Mouse (Mus musculus): ENCODE measurements at regions not wholly inside any gene's neighbourhood (a gene's known extent, or its start where the extent isn't known, plus 50 kb on each side); places are given as distances from the start of the nearest gene placed in this dataset.

- Histone ChIP-seq H3K27me3 (ENCODE audit: control insufficient read depth, insufficient read depth, insufficient read length) (no peaks in the 10 kb centered on the region), H3K4me2 (ENCODE audit: low read depth) (no peak overlapping the region), H3ac (ENCODE audit: control insufficient read depth, insufficient read length) (no peak overlapping the region), H3K4me3 (no peak overlapping the region), H3K79me2 (ENCODE audit: control insufficient read depth, insufficient read depth) (no peaks in the 10 kb centered on the region), H3K36me3 (ENCODE audit: control insufficient read depth, insufficient read depth) (no peaks in the 10 kb centered on the region)
- no peak for TF ChIP-seq SRF (IDR thresholded peaks at IDR 0.05; ENCODE audit: control insufficient read depth, insufficient read length, low read depth)
- no peak for TF ChIP-seq POLR2A (IDR thresholded peaks at IDR 0.05; ENCODE audit: insufficient read length, low read depth)
- TF ChIP-seq MYOG (IDR thresholded peaks at IDR 0.05; ENCODE audit: control insufficient read depth in 1 of 3, insufficient read depth in 1 of 3, insufficient read length in 2 of 3, low read depth in 2 of 3): no peak
- no peak for TF ChIP-seq E2F4 (IDR thresholded peaks at IDR 0.05; ENCODE audit: insufficient read depth)
- no peak for TF ChIP-seq CEBPB (IDR thresholded peaks at IDR 0.05; ENCODE audit: insufficient read depth, poor library complexity, severe bottlenecking)
- TF ChIP-seq USF1 (IDR thresholded peaks at IDR 0.05; ENCODE audit: low read depth): no peak
- TF ChIP-seq MYOD1 (IDR thresholded peaks at IDR 0.05; ENCODE audit: control insufficient read depth in 1 of 3, insufficient read length in 2 of 3, low read depth in 2 of 3): no peak
- TF ChIP-seq MAX (IDR thresholded peaks at IDR 0.05; ENCODE audit: low read depth): no peak
- TF ChIP-seq REST (IDR thresholded peaks at IDR 0.05; ENCODE audit: insufficient read depth, insufficient read length): no peak
- no peak for TF ChIP-seq TCF12 (IDR thresholded peaks at IDR 0.05; ENCODE audit: insufficient read depth, poor library complexity, severe bottlenecking)
- no peak for TF ChIP-seq TCF3 (IDR thresholded peaks at IDR 0.05; ENCODE audit: insufficient read length, low read depth)
- no peak for TF ChIP-seq POLR2AphosphoS2 (IDR thresholded peaks at IDR 0.05; ENCODE audit: insufficient read length, low read depth)
Measured at GRCm38 (mm10) chr16:93014991-93015390, 189.0 kb upstream of the Runx1 start.

- Histone ChIP-seq H3K79me2 (ENCODE audit: control insufficient read depth, insufficient read depth) (no peaks in the 10 kb centered on the region), H3K4me2 (ENCODE audit: low read depth) (no peak overlapping the region), H3ac (ENCODE audit: control insufficient read depth, insufficient read length) (no peak overlapping the region), H3K27me3 (ENCODE audit: control insufficient read depth, insufficient read depth, insufficient read length) (no peaks in the 10 kb centered on the region), H3K4me3 (no peak overlapping the region), H3K36me3 (ENCODE audit: control insufficient read depth, insufficient read depth) (no peaks in the 10 kb centered on the region)
- no peak for TF ChIP-seq TCF12 (IDR thresholded peaks at IDR 0.05; ENCODE audit: insufficient read depth, poor library complexity, severe bottlenecking)
- no peak for TF ChIP-seq POLR2A (IDR thresholded peaks at IDR 0.05; ENCODE audit: insufficient read length, low read depth)
- no peak for TF ChIP-seq CEBPB (IDR thresholded peaks at IDR 0.05; ENCODE audit: insufficient read depth, poor library complexity, severe bottlenecking)
- no peak for TF ChIP-seq MAX (IDR thresholded peaks at IDR 0.05; ENCODE audit: low read depth)
- no peak for TF ChIP-seq E2F4 (IDR thresholded peaks at IDR 0.05; ENCODE audit: insufficient read depth)
- TF ChIP-seq MYOD1 (IDR thresholded peaks at IDR 0.05; ENCODE audit: control insufficient read depth in 1 of 3, insufficient read length in 2 of 3, low read depth in 2 of 3): no peak
- no peak for TF ChIP-seq USF1 (IDR thresholded peaks at IDR 0.05; ENCODE audit: low read depth)
- TF ChIP-seq TCF3 (IDR thresholded peaks at IDR 0.05; ENCODE audit: insufficient read length, low read depth): no peak
- TF ChIP-seq REST (IDR thresholded peaks at IDR 0.05; ENCODE audit: insufficient read depth, insufficient read length): no peak
- TF ChIP-seq POLR2AphosphoS2 (IDR thresholded peaks at IDR 0.05; ENCODE audit: insufficient read length, low read depth): no peak
- no peak for TF ChIP-seq MYOG (IDR thresholded peaks at IDR 0.05; ENCODE audit: control insufficient read depth in 1 of 3, insufficient read depth in 1 of 3, insufficient read length in 2 of 3, low read depth in 2 of 3)
- TF ChIP-seq SRF (IDR thresholded peaks at IDR 0.05; ENCODE audit: control insufficient read depth, insufficient read length, low read depth): no peak
Measured at GRCm38 (mm10) chr16:93013881-93014280, 187.9 kb upstream of the Runx1 start.

- H3K27me3 ChIP-seq (ENCODE audit: control insufficient read depth, insufficient read depth, insufficient read length): no peaks in the 10 kb centered on the region
Measured at GRCm38 (mm10) chr16:93013256-93013655, 187.3 kb upstream of the Runx1 start.

GRCm38 (mm10) chr16:93011474-93011873 lies 185.5 kb upstream of the Runx1 start:
- no peak overlapping the region for H3K4me3 ChIP-seq
- no peaks in the 10 kb centered on the region for H3K79me2 ChIP-seq (ENCODE audit: control insufficient read depth, insufficient read depth)
- H3K4me2 ChIP-seq (ENCODE audit: low read depth): no peak overlapping the region
- H3K36me3 ChIP-seq (ENCODE audit: control insufficient read depth, insufficient read depth): no peaks in the 10 kb centered on the region
- no peak for TF ChIP-seq MAX (IDR thresholded peaks at IDR 0.05; ENCODE audit: low read depth)
- TF ChIP-seq MYOG (IDR thresholded peaks at IDR 0.05; ENCODE audit: control insufficient read depth in 1 of 3, insufficient read depth in 1 of 3, insufficient read length in 2 of 3, low read depth in 2 of 3): no peak
- no peak for TF ChIP-seq POLR2AphosphoS2 (IDR thresholded peaks at IDR 0.05; ENCODE audit: insufficient read length, low read depth)
- TF ChIP-seq MYOD1 (IDR thresholded peaks at IDR 0.05; ENCODE audit: control insufficient read depth in 1 of 3, insufficient read length in 2 of 3, low read depth in 2 of 3): no peak
- TF ChIP-seq E2F4 (IDR thresholded peaks at IDR 0.05; ENCODE audit: insufficient read depth): no peak
- no peak for TF ChIP-seq POLR2A (IDR thresholded peaks at IDR 0.05; ENCODE audit: insufficient read length, low read depth)
- no peak for TF ChIP-seq SRF (IDR thresholded peaks at IDR 0.05; ENCODE audit: control insufficient read depth, insufficient read length, low read depth)
- no peak for TF ChIP-seq CEBPB (IDR thresholded peaks at IDR 0.05; ENCODE audit: insufficient read depth, poor library complexity, severe bottlenecking)
- no peak for TF ChIP-seq TCF12 (IDR thresholded peaks at IDR 0.05; ENCODE audit: insufficient read depth, poor library complexity, severe bottlenecking)
- TF ChIP-seq TCF3 (IDR thresholded peaks at IDR 0.05; ENCODE audit: insufficient read length, low read depth): no peak
- no peak for TF ChIP-seq REST (IDR thresholded peaks at IDR 0.05; ENCODE audit: insufficient read depth, insufficient read length)
- no peak for TF ChIP-seq USF1 (IDR thresholded peaks at IDR 0.05; ENCODE audit: low read depth)
- H3K27me3 ChIP-seq (ENCODE audit: control insufficient read depth, insufficient read depth, insufficient read length): no peaks in the 10 kb centered on the region
- H3ac ChIP-seq (ENCODE audit: control insufficient read depth, insufficient read length): no peak overlapping the region

More at GRCm38 (mm10) chr16:93013256-93013655, 187.3 kb upstream of the Runx1 start:
- no peak overlapping the region for H3ac ChIP-seq (ENCODE audit: control insufficient read depth, insufficient read length)
- no peaks in the 10 kb centered on the region for H3K36me3 ChIP-seq (ENCODE audit: control insufficient read depth, insufficient read depth)
- H3K79me2 ChIP-seq (ENCODE audit: control insufficient read depth, insufficient read depth): no peaks in the 10 kb centered on the region
- TF ChIP-seq REST (IDR thresholded peaks at IDR 0.05; ENCODE audit: insufficient read depth, insufficient read length) (no peak), MYOD1 (IDR thresholded peaks at IDR 0.05; ENCODE audit: control insufficient read depth in 1 of 3, insufficient read length in 2 of 3, low read depth in 2 of 3) (no peak), USF1 (IDR thresholded peaks at IDR 0.05; ENCODE audit: low read depth) (no peak), SRF (IDR thresholded peaks at IDR 0.05; ENCODE audit: control insufficient read depth, insufficient read length, low read depth) (no peak), CEBPB (IDR thresholded peaks at IDR 0.05; ENCODE audit: insufficient read depth, poor library complexity, severe bottlenecking) (no peak), E2F4 (IDR thresholded peaks at IDR 0.05; ENCODE audit: insufficient read depth) (no peak), MAX (IDR thresholded peaks at IDR 0.05; ENCODE audit: low read depth) (no peak), TCF3 (IDR thresholded peaks at IDR 0.05; ENCODE audit: insufficient read length, low read depth) (no peak), POLR2AphosphoS2 (IDR thresholded peaks at IDR 0.05; ENCODE audit: insufficient read length, low read depth) (no peak), POLR2A (IDR thresholded peaks at IDR 0.05; ENCODE audit: insufficient read length, low read depth) (no peak), MYOG (IDR thresholded peaks at IDR 0.05; ENCODE audit: control insufficient read depth in 1 of 3, insufficient read depth in 1 of 3, insufficient read length in 2 of 3, low read depth in 2 of 3) (no peak), TCF12 (IDR thresholded peaks at IDR 0.05; ENCODE audit: insufficient read depth, poor library complexity, severe bottlenecking) (no peak)
- no peak overlapping the region for H3K4me3 ChIP-seq
- H3K4me2 ChIP-seq (ENCODE audit: low read depth): no peak overlapping the region
